Mouse (Mus musculus) frontal cortex, adult 2 months (tissue): ENCODE measurements around the gene Gm20388. TPM values are rescaled to one million over a fixed set of nuclear protein-coding genes. Genes with fewer than 3 reads are reported as not detected.

Experiments
- DNase-seq, 2 experiments: peaks; one replicate each; pipeline ENCODE4 v3.0.0; 2022; ENCODE audit warnings: low spot score in 1 of 2; ENCODE audit errors: extremely low spot score in 1 of 2
- polyA plus RNA-seq: library from polyadenylated mRNA; depleted of rRNA; stranded (reverse); fragments of >200 nt; gene quantifications from 2 replicates; pipeline ENCODE4 v1.2.3, GENCODE M21; 2012

The Gm20388 gene
- polyA plus RNA-seq, 1 experiment: 22.2 TPM

- peak; percentile 66 to 71 for DNase-seq
Measured at GRCm38 (mm10) chr8:123724752-123725151, 3814.1 kb downstream of the Gm20388 start.

- DNase-seq: no peak
Measured at GRCm38 (mm10) chr8:123725261-123725660, 3814.6 kb downstream of the Gm20388 start.

- peak in 1 of 2 experiments; percentile 53 for DNase-seq
Measured at GRCm38 (mm10) chr8:123726759-123727158, 3816.1 kb downstream of the Gm20388 start.

- peak; percentile 74 to 82 for DNase-seq
Measured at GRCm38 (mm10) chr8:123729055-123729785, 3818.6 kb downstream of the Gm20388 start.

DNA sequence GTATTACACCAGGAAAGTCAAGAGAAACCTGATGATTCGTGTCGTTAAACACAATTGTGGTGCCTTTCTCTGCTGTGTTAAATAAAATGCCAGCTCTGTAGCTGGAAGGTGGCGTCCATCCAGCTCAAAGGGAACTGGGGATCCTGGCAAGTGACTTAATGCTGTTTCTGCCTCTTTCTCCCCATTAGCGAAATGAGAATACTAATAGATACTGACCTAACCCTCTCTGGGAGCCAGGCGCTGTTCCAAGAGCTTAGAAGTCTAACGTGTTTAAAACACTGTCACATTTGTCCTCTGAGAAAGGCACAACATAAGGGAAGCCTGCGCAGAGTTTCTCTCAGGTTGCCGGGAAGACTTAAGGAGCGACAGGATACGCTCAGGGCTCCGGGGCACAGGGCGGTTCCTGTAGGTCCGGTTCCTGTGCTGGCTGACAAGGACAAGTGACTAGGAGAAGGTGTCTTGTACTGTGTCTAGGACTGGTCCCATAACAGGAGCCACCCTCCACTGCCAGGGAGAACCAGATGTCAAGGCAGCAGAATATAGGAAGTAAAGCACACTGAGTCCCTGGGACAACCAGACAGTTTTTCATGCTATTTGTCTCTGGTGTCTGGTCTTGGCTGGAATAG is 3819.3 kb downstream of the Gm20388 start:
- DNase-seq: peak in 1 of 2 experiments; percentile 51

GRCm38 (mm10) chr8:123732332-123732731 is 3821.7 kb downstream of the Gm20388 start:
- DNase-seq: no peak

DNA sequence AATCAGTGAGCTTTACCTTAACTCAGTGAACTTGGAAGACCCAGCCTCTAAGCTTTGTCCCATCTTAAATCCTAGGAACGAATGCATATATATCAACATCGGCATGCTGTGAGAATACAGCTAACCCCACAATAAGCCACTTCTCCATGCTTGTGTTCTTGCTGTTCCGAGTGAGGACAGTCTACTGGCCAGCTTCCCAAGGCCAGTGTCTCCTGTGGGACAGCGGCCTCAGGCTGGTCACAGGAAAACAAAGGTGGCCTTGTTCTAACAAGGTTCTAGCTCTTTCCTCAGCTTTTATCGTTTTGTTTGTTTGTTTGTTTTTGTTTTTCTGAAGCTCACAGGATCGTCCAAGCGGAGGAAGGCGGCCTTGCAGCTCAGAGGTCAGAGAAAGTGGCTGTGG is 3823.8 kb downstream of the Gm20388 start:
- DNase-seq: no peak

DNA sequence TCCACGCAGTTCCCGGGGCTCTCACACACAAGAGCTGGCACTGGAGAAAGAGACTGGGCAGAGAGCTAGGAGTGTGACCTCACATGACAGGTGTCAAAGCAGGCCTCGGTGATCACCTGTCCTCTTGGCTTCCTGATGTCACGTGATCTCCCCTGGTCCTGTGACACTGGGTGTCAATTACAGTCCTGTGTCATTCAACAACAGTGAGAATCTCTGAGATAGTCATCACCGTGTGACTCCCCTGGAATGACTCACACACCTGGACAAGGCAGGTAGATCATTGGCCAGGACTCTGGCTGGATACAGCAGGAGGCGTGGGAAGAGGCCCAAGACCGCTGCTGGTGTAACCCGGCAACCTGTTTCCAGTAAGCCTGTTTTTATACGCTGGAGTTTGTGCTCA is 3826.3 kb downstream of the Gm20388 start:
- no peak for DNase-seq

DNA sequence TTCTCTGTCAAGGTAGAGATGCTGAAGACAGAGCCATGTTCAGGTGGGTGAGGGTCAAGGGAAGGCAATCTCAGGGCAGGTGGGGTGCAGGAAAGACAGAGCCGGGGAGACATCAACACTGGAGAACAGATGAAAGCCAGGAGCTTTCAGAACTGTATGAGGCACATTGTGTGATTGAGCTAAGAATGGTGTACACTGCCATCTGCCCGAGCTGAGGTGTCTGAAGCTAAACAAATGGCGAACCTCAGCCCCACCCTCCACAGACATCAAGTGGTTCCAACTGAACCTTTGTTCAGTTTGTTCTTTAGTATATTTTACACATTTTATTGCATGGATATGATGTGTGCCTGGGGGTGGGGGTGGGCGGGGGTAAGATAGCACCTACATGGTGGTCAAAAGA is 3829.6 kb downstream of the Gm20388 start:
- no peak for DNase-seq

DNA sequence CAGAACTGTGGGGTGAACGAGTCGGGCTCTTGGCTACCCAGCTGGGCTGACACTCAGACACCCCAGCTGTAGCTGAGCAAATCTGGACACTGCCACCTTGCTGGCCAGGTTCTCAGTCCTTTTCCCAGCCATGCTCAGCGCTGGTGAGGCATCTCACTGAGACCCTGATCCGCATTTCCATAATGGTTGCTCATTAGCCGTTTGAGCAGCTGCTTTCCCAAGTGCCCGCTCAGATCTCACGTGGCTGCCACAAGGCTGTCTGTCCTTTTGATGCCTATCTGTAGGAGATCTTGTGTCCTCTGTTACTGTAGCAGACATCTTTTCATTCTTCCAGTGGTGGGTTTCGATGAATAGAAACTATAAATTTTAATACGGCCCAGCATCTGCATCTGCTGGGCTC is 3830.6 kb downstream of the Gm20388 start:
- DNase-seq: no peak

GRCm38 (mm10) chr8:123746488-123746887 is 3835.8 kb downstream of the Gm20388 start:
- no peak for DNase-seq

GRCm38 (mm10) chr8:123747772-123748171 is 3837.1 kb downstream of the Gm20388 start:
- no peak for DNase-seq

- DNase-seq: no peak
Measured at GRCm38 (mm10) chr8:123750171-123750693, 3839.6 kb downstream of the Gm20388 start.

DNA sequence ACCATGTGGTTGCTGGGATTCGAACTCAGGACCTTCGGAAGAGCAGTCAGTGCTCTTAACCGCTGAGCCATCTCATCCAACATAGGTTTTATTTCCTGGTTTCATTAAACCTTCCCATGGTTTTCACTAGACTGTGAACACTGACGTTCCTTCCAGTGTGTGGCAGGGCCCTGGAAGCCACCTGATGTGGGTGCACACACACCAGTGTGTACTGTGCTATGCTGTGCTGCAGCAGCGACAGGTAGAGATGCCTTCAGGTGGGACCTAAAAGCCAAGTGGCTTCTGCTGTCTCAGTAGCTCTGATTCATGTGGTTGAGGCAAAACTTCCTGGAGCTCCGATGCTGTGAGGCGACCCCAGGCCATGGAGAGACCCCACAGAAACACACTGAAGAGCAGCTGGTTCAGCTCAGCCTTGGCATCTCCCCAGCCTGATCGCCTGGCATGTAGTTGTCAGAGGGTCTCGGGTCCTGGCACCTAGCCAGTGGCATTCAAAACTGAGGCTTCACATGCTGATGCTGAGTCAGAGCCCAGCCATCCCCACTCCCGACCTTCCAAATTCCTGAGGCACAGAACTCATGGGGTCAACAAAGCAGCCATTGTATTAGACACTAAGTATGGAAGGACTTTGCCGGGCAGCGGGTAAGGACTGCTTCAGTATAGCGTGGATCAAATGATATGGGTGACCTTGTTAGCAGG is 3842.3 kb downstream of the Gm20388 start:
- no peak for DNase-seq

DNA sequence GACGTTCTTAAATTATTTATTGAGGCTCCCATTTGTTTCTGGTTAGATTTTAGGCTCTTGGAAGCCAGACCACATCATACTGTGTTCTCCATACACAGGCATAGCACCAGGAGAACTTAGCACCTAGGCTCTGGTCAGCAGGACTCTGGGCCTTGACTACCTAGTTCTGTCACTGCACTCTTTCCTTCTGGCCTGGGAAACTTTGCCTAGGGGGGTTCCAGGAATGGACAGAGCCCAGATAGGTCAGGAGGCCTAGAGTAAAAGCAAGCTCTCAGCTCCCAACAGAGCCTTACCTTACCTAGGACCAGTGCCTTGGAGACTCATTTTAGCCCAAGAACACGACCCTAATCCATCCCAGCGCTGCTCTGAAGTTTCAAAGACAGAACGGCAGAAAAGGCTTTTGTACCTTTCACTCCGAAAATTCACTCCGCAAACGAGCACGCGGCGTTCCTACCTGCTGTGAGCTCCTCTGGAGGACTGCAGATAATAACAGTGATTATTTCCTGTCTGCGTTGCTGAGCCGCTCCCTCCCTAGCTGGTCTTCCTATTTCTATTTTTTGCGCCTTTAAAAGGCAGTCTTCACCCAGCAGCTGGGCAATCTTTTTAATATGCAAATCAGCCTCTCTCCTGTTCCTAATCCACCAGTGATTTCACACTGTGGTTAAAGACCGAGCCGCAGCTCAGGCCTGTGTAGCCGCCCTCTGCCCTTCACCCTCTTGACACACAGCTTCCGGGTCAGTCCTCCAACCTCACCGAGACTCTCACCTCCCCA is 3843.1 kb downstream of the Gm20388 start:
- no peak for DNase-seq

- DNase-seq: no peak
Measured at GRCm38 (mm10) chr8:123754538-123755431, 3844.1 kb downstream of the Gm20388 start.

DNA sequence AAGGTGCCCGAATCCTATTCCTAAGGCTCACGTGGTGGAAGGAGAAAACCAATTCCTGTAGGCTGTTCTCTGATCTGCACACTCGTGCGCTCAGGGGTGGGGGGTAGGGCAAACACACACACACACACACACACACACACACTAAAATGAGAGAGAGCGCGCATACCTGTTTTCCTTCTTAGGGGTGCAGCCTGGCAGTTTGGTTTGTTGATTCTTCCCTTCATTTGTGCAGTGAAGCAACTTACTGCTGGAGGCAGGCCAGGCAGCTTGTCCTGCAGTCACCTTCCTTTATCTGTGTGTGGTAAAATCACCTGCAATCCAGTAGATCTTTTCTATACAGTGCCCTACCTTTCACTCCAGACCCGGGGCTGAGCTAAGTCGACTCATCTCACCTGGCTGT is 3846.3 kb downstream of the Gm20388 start:
- no peak for DNase-seq

DNA sequence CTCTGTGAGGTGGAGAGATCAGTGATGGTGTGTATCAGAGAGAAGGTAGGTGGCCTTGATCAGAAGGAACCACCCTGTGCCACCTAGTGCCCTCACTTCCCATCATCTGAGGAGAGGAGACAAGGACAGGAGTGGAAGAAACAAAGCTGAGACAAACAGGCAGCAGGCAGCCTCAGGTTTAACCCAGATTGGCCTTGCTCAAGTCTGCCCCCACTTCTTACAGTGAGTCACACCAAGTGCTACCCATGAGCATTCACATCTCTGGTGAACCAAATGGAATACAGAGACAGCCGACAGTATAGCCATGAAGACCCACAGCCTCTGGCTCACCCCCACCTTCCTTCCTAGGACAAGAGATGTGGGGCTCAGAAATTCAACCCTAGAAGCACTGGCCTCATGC is 3848.3 kb downstream of the Gm20388 start:
- DNase-seq: peak in 1 of 2 experiments; percentile 31

DNA sequence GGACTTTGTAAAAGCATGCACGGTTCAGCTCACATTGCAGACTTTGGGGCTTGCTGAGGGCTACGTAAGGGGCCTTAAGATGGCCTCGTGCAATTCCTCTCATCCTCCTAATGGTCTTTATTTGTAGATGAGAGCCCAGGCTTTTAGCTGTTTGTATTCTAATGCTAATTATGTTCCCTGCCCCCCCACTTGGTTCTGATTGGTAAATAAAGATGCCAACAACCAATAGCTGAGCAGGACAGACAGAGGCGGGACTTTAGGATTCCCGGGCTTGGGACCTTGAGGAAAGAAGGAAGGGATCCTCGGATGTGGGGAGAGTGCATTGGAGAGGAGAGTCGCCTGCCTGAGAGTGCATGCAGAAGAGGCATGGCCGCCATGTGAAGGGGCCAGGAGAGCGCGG is 3849.3 kb downstream of the Gm20388 start:
- no peak for DNase-seq

- no peak for DNase-seq
Measured at GRCm38 (mm10) chr8:123760579-123760978, 3849.9 kb downstream of the Gm20388 start.
